23 mouse cellular contexts compared by ENCODE assay signal in the genomic region with DNA sequence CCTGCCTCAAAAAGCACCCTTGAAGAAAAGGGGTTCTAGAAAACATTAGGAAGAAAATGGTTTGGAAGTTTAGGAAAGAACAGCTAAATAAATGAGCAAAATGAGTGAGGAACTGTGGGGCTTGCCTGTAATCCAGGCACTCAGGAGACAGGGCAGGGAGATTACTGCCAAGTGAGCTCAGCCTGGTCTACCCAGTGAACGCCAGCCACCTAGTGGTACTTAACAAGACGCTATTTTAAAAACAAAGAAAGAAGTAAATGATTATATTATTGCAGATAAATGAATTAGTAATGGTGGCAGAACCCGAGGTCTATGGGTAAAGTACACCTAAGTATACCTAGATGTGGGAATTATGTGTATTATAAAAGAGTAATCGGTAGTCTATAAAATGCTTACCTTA.
DNase-seq lines count a peak whose midpoint lies in the region; ATAC-seq and TF ChIP-seq lines count a peak whose summit lies in the region.
"Had no signal": no experiment of that assay in that cellular context is flagged by ENCODE, and none has a peak within 500 bp of the region (broad histone marks: within the 10 kb centered on the region; RNA-seq: fewer than 3 reads in every experiment).

No protein-coding gene starts in this region.

- no peak overlapping the region for H3K9ac ChIP-seq in heart, postnatal 0 days (replicated peaks; ENCODE audit: low read depth, low read length)
- H3K9ac ChIP-seq: forebrain, embryonic 15.5 days; limb, embryonic 15.5 days; liver, embryonic 15.5 days had no signal

- no peak overlapping the region for H3K4me2 ChIP-seq in heart, postnatal 0 days (ENCODE audit: low read depth, low read length)
- H3K4me2 ChIP-seq: forebrain, embryonic 15.5 days; heart, embryonic 11.5 days; limb, embryonic 15.5 days; liver, embryonic 15.5 days had no signal

- H3K36me3 ChIP-seq in heart, postnatal 0 days (replicated peaks; ENCODE audit: control insufficient read depth, insufficient read depth, low read length): no peaks in the 10 kb centered on the region
- H3K36me3 ChIP-seq: embryonic facial prominence, embryonic 10.5 days; forebrain, embryonic 15.5 days; hindbrain, embryonic 10.5 days; limb, embryonic 15.5 days; liver, embryonic 15.5 days had no signal

- no peak for TF ChIP-seq EP300 in heart, postnatal 0 days (IDR thresholded peaks at IDR 0.05; ENCODE audit: low read depth)

- ATAC-seq in heart, postnatal 0 days (ENCODE audit: insufficient read depth, low read depth): peak; percentile 41; the same call in 1 of the 2 replicates
- no peak for ATAC-seq in inflammation-experienced regulatory T-cells, adult 6 months
- ATAC-seq: forebrain, embryonic 15.5 days had no signal

- peak; percentile 32; the same call in 1 of the 2 replicates for TF ChIP-seq CTCF in cerebellum, adult 2 months (IDR thresholded peaks at IDR 0.05; ENCODE audit: borderline replicate concordance, insufficient read depth, low read depth, low read length)
- TF ChIP-seq CTCF in heart, postnatal 0 days (IDR thresholded peaks at IDR 0.05; ENCODE audit: low read depth): peak; percentile 56
- peak; percentile 26 for TF ChIP-seq CTCF in left cerebral cortex, adult 2 months (IDR thresholded peaks at IDR 0.05)
- TF ChIP-seq CTCF in cortical plate, adult 2 months (IDR thresholded peaks at IDR 0.05; ENCODE audit: extremely low read depth, insufficient read depth, low read length): 0 out of 2 replicates have a peak, but pooled peaks have one; percentile 23

- H3K4me3 ChIP-seq in cerebellum, adult 2 months (replicated peaks; ENCODE audit: insufficient read depth, low read depth, low read length): no peak overlapping the region
- H3K4me3 ChIP-seq in heart, postnatal 0 days (ENCODE audit: low read depth, low read length): no peak overlapping the region
- H3K4me3 ChIP-seq in left cerebral cortex, adult 2 months: no peak overlapping the region
- no peak overlapping the region for H3K4me3 ChIP-seq in cortical plate, adult 2 months (ENCODE audit: insufficient read depth, low read length)
- H3K4me3 ChIP-seq: embryonic facial prominence, embryonic 10.5 days; forebrain, embryonic 15.5 days; hindbrain, embryonic 10.5 days; limb, embryonic 15.5 days; liver, embryonic 15.5 days had no signal

- intact Hi-C loops in left cerebral cortex, adult 2 months (cut with DNase I): no loop called here

- H3K9me3 ChIP-seq in heart, postnatal 0 days (replicated peaks; ENCODE audit: control insufficient read depth, low read length): no peaks in the 10 kb centered on the region
- H3K9me3 ChIP-seq: embryonic facial prominence, embryonic 10.5 days; forebrain, embryonic 15.5 days; hindbrain, embryonic 10.5 days; limb, embryonic 15.5 days; liver, embryonic 15.5 days had no signal

- no peaks in the 10 kb centered on the region for H3K27me3 ChIP-seq in cerebellum, adult 2 months (ENCODE audit: control insufficient read depth, insufficient read depth, low read length)
- H3K27me3 ChIP-seq in heart, postnatal 0 days (ENCODE audit: control insufficient read depth, insufficient read depth, low read length): no peaks in the 10 kb centered on the region
- H3K27me3 ChIP-seq: forebrain, embryonic 15.5 days; limb, embryonic 15.5 days; liver, embryonic 15.5 days had no signal

- 70% methylated on average over 4 of the region's 4 CpGs for WGBS in cerebellum, adult 2 months
- 62% methylated on average over 4 of the region's 4 CpGs for WGBS in heart, postnatal 0 days

- no peak overlapping the region for H3K27ac ChIP-seq in cerebellum, adult 2 months (ENCODE audit: insufficient read depth, low read length)
- H3K27ac ChIP-seq in heart, postnatal 0 days (ENCODE audit: low read depth): no peak overlapping the region
- H3K27ac ChIP-seq in left cerebral cortex, adult 2 months: no peak overlapping the region
- no peak overlapping the region for H3K27ac ChIP-seq in cortical plate, adult 2 months (ENCODE audit: insufficient read depth, low read length)
- H3K27ac ChIP-seq: embryonic facial prominence, embryonic 10.5 days; hindbrain, embryonic 10.5 days; limb, embryonic 15.5 days; liver, embryonic 15.5 days; macrophage had no signal

- DNase-seq in cerebellum, adult 2 months: no peak
- no peak for DNase-seq in cerebellum, adult 11 months
- peak; percentile 30 for DNase-seq in heart, postnatal 0 days (ENCODE audit: low spot score)
- no peak for DNase-seq in heart, adult 11 months
- no peak for DNase-seq in left cerebral cortex, adult 2 months (ENCODE audit: extremely low spot score in 1 of 2, low spot score in 2 of 2)
- DNase-seq in left cerebral cortex, adult 11 months (ENCODE audit: low spot score): no peak
- DNase-seq: adrenal gland, postnatal 25 days; cerebellum, adult 11-12 months; gastrocnemius, postnatal 36 days; heart, postnatal 10 days; kidney, adult 8-10 months; kidney, postnatal 14 days; left cerebral cortex, postnatal 4 days; thymus, adult 2 months had no signal

- TF ChIP-seq POLR2A in cerebellum, adult 2 months (IDR thresholded peaks at IDR 0.05; ENCODE audit: borderline replicate concordance, insufficient read depth, low read length): no peak
- TF ChIP-seq POLR2A in cortical plate, adult 2 months (IDR thresholded peaks at IDR 0.05; ENCODE audit: extremely low read depth, insufficient read depth, low read length): no peak

- H3K4me1 ChIP-seq in cerebellum, adult 2 months (ENCODE audit: control insufficient read depth, insufficient read depth, low read length): no peaks in the 10 kb centered on the region
- peaks cover 11% of the 10 kb centered on the region for H3K4me1 ChIP-seq in heart, postnatal 0 days (ENCODE audit: control insufficient read depth, insufficient read depth)
- H3K4me1 ChIP-seq in cortical plate, adult 2 months (ENCODE audit: control insufficient read depth, insufficient read depth, low read length): no peaks in the 10 kb centered on the region
- H3K4me1 ChIP-seq: embryonic facial prominence, embryonic 10.5 days; forebrain, embryonic 15.5 days; hindbrain, embryonic 10.5 days; limb, embryonic 15.5 days; liver, embryonic 15.5 days had no signal
